Mouse (Mus musculus): ENCODE results near the gene Pmf1.

DNA sequence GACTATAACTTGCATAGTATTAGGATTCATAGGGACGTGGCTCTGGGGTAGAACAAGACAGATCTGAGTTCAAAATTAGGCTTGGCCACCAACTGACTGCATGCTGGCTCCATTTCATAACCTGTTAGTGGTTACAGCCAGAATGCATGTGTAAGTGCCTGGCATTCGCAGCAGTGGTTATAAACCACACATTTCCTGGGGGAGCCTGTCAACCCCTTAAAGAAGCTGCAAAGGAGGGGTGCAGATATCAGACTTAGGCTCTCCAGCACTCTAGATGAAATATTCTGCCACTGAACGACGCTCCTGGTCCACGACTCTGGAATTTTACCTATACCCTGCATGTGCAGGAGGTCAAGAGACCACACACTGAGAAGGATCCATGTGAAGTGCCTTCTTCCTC is 42.1 kb upstream of the Pmf1 start:
- no peak for TF ChIP-seq POLR2A (IDR thresholded peaks at IDR 0.05; ENCODE audit: insufficient read depth, low read length)
- no peak for TF ChIP-seq CTCF (IDR thresholded peaks at IDR 0.05; ENCODE audit: low read depth, low read length)
- no peak for TF ChIP-seq EP300 (IDR thresholded peaks at IDR 0.05; ENCODE audit: insufficient read depth, low read depth, low read length)

Measured in ES-Bruce4 (cell line).